Mouse (Mus musculus) kidney, embryonic 15.5 days (tissue): ENCODE data around the gene Kif21a. TPM values are rescaled to one million over a fixed set of nuclear protein-coding genes. Genes with fewer than 3 reads are reported as not detected.

ENCODE experiments used
- ATAC-seq: fragments of 200-750 bp; cut with Nextera tagmentation; replicated peaks from 2 replicates; pipeline ENCODE4 v1.8.0; 2017; ENCODE audit warnings: moderate TSS enrichment; ENCODE audit not compliant: low FRiP score
- H3K27ac ChIP-seq: fragments of 300-500 bp; sonication (generic); 2 replicates; pipeline ENCODE4 v1.5.1; 2015; ENCODE audit warnings: mild to moderate bottlenecking, inconsistent platforms
- H3K27me3 ChIP-seq: fragments of 300-500 bp; sonication (generic); 2 replicates; pipeline ENCODE4 v1.6.1; 2015; ENCODE audit warnings: inconsistent platforms
- H3K36me3 ChIP-seq: fragments of 300-500 bp; sonication (generic); 2 replicates; pipeline ENCODE4 v1.6.1; 2015; ENCODE audit warnings: inconsistent platforms
- H3K4me1 ChIP-seq: fragments of 300-500 bp; sonication (generic); 2 replicates; pipeline ENCODE4 v1.6.1; 2015; ENCODE audit warnings: inconsistent platforms
- H3K4me2 ChIP-seq: fragments of 300-500 bp; sonication (generic); 2 replicates; pipeline ENCODE4 v1.6.1; 2015; ENCODE audit warnings: moderate library complexity, mild to moderate bottlenecking, inconsistent platforms
- H3K4me3 ChIP-seq: fragments of 300-500 bp; sonication (generic); replicated peaks from 2 replicates; pipeline ENCODE4 v1.5.1; 2015; ENCODE audit warnings: mild to moderate bottlenecking, inconsistent platforms
- H3K9ac ChIP-seq: fragments of 300-500 bp; sonication (generic); 2 replicates; pipeline ENCODE4 v1.6.1; 2015; ENCODE audit warnings: mild to moderate bottlenecking, inconsistent platforms
- H3K9me3 ChIP-seq: fragments of 300-500 bp; sonication (generic); replicated peaks from 2 replicates; pipeline ENCODE4 v1.6.1; 2016; ENCODE audit warnings: inconsistent platforms
- WGBS: fragments of 180-500 bp; shearing (Covaris S2); methylation state at CpG from one replicate; pipeline ENCODE4 v1.1.7; 2015; ENCODE audit warnings: mixed read lengths; 5-methylcytosine and 5-hydroxymethylcytosine counted together
- polyA plus RNA-seq: library from polyadenylated mRNA; unstranded; fragments of >200 nt; fragmentation: Nextera tagmentation; extraction: Ambion mirVana; gene quantifications from 2 replicates; pipeline ENCODE4 v1.2.1, GENCODE M21; 2015

Gene Kif21a
- polyA plus RNA-seq, 1 experiment from 2014 or later = 8.2 TPM

DNA sequence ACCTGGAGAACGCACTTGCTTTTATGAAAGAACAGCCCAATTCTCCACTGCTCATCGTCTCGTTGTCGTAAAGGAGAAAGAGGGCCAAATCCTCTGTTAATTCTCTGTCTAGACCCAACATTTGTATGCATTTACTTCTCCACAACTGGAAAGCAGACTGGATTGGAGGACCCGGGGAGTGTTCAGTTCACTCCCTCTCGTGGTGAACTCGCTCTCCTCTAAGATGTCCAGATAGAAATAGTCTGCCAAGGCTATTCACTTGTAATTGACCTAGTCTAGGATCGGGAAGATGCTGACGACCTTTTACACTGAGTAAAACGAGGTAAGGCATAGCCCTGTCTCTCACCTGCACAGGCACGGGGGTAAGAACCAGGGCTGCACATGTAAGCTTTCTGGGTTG lies 2.1 kb downstream of the Kif21a start:
- Histone ChIP-seq H3K4me2 (no peak overlapping the region), H3K4me3 (no peak overlapping the region)
- no peak for ATAC-seq

DNA sequence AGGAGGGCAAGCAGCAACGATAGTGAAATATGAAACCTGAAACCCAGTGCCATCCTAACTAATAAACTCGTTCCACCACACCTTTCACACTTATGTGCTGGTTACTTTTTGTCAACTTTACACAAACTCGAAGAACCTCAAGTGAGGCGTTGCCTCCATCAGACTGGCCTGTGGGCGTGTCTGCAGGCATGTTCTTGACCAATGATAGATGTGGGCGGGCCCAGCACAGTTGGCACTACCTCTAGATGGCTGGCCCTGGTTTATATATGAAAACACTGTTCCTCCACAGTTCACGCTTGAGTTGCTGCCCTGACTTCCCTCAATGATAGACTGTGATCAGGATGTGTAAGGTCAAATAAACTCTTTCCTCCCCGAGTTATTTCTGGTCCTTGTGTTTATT lies 3.2 kb downstream of the Kif21a start:
- Histone ChIP-seq H3K4me1 (peaks cover 12% of the 10 kb centered on the region), H3K9ac (no peak overlapping the region), H3K4me3 (no peak overlapping the region), H3K27ac (no peak overlapping the region), H3K36me3 (no peaks in the 10 kb centered on the region), H3K9me3 (no peaks in the 10 kb centered on the region), H3K4me2 (no peak overlapping the region), H3K27me3 (no peaks in the 10 kb centered on the region)
- WGBS = 57% methylated on average over 8 of the region's 8 CpGs
- ATAC-seq = no peak

More for the DNA sequence above, 2.1 kb downstream of the Kif21a start:
- H3K36me3 ChIP-seq = no peaks in the 10 kb centered on the region
- no peaks in the 10 kb centered on the region for H3K27me3 ChIP-seq
- no peaks in the 10 kb centered on the region for H3K9me3 ChIP-seq
- H3K27ac ChIP-seq = no peak overlapping the region
- 85% methylated on average over 11 of the region's 11 CpGs for WGBS
- H3K4me1 ChIP-seq = peaks cover 12% of the 10 kb centered on the region
- H3K9ac ChIP-seq = no peak overlapping the region

DNA sequence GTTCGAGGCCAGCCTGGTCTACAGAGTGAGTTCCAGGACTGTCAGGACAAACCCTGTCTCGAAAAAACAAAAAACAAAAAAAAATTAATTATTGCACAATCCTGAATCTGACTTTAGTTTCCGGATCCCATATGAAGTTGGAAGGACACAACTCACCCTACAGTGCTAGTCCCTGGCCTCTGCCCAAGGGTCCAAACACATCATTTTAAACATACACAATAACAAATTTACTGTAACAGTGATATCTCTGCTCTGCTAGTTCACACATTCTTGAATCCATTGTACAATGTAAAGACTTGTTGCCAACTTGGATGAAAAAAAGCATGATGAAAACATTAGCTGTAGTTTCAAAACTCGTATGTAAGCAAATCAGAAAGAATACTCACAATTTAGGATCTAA lies 6.5 kb downstream of the Kif21a start:
- no peak for ATAC-seq
- no peak overlapping the region for H3K27ac ChIP-seq

DNA sequence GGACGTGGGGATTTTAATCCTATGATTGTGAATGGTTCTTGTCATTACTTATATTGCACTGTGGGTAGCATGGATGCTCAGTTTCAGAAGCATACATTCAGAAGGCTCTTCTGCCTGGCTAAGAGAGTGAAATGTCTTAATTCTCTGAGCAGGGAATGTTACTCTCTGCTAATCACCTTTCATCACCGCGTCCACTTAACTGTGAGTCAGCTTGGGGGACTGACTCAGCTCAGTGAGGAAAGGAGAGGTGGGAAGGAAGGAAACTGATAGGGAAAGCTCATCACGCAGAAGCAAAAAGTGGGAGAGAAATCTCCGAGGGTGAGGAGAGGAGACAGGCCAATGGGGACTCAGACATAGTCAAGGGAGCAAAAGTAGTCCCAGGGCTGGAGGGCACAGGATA lies 10.9 kb downstream of the Kif21a start:
- Histone ChIP-seq H3K4me2 (no peak overlapping the region), H3K9me3 (no peaks in the 10 kb centered on the region), H3K9ac (no peak overlapping the region), H3K4me3 (no peak overlapping the region), H3K36me3 (no peaks in the 10 kb centered on the region), H3K4me1 (no peaks in the 10 kb centered on the region), H3K27ac (no peak overlapping the region), H3K27me3 (no peaks in the 10 kb centered on the region)
- ATAC-seq = no peak
- WGBS = 80% methylated on average over 5 of the region's 5 CpGs

More for the DNA sequence above, 6.5 kb downstream of the Kif21a start:
- Histone ChIP-seq H3K4me3 (no peak overlapping the region), H3K4me2 (no peak overlapping the region), H3K27me3 (no peaks in the 10 kb centered on the region), H3K9me3 (no peaks in the 10 kb centered on the region), H3K36me3 (no peaks in the 10 kb centered on the region), H3K4me1 (no peaks in the 10 kb centered on the region; the same call in 1 of the 2 replicates), H3K9ac (no peak overlapping the region)
- WGBS = 86% methylated on average over 4 of the region's 4 CpGs

DNA sequence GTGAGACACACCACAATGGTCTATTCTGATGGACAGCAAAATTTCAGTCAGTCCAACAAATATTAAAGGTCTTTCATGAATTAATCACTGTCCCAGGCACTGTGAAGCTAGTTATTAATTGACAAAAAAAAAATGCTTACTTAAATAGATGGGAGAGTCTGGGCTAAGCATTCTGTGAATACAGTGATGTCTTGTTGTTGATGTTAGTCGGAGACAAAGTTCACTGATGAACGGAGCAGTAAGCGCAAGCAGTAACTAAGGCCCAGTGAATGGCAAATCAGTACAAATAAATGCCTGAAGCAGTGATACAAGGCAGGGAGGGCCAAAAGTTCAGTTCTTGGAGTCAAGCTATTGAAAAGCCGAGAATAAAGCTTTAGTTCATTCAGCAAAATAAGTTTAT lies 15.7 kb downstream of the Kif21a start:
- Histone ChIP-seq H3K4me3 (no peak overlapping the region), H3K36me3 (no peaks in the 10 kb centered on the region), H3K4me2 (no peak overlapping the region), H3K9me3 (no peaks in the 10 kb centered on the region), H3K27ac (no peak overlapping the region), H3K4me1 (no peaks in the 10 kb centered on the region), H3K27me3 (no peaks in the 10 kb centered on the region), H3K9ac (no peak overlapping the region)
- ATAC-seq = no peak
- WGBS = 68% methylated on average over 4 of the region's 4 CpGs

DNA sequence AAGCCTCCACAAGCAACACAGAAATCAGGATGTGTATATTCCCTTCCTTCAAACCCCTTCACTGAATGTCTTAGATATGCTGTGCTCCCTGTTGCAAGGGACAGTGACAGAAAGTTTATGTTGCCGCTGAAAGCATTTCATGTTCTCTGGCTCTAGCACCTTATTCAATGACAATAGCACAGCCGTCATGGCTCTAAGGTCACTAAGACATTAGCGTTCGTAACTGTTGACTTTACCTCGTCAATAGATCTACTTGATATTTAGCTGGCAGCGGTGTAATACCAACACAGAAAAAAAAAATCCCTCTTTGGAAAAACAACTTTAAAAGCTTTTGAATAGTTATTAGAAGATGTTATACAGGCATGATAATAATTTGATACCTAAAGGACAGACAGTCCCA lies 16.2 kb downstream of the Kif21a start:
- WGBS = 87% methylated on average over 6 of the region's 6 CpGs
- no peak for ATAC-seq
- H3K4me2 ChIP-seq = no peak overlapping the region
- H3K9me3 ChIP-seq = no peaks in the 10 kb centered on the region
- H3K27ac ChIP-seq = no peak overlapping the region
- H3K27me3 ChIP-seq = no peaks in the 10 kb centered on the region
- H3K9ac ChIP-seq = no peak overlapping the region
- no peaks in the 10 kb centered on the region for H3K4me1 ChIP-seq
- no peaks in the 10 kb centered on the region for H3K36me3 ChIP-seq
- H3K4me3 ChIP-seq = no peak overlapping the region

DNA sequence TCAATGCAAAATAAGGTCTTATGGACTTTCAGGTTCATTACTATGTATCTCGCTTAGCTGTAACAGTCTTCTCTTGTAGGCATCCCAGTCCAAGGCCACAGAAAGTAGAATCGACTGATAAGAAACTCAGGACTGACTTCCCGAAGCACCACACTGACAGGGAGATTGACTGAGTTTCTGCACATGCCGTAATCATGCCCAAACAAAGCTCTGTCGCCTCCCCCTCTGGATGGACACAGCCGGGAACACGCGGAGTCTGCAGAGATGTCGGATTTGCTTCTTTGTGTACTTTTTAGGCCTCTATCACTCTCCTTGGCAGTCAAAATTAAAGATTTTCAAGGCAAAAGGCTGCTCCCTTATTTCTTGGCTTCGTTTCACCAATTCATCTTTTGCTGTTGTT lies 20.8 kb downstream of the Kif21a start:
- Histone ChIP-seq H3K9me3 (no peaks in the 10 kb centered on the region), H3K4me3 (no peak overlapping the region), H3K27ac (no peak overlapping the region), H3K9ac (no peak overlapping the region), H3K36me3 (no peaks in the 10 kb centered on the region), H3K4me1 (no peaks in the 10 kb centered on the region), H3K27me3 (no peaks in the 10 kb centered on the region), H3K4me2 (no peak overlapping the region)
- WGBS = 84% methylated on average over 10 of the region's 10 CpGs
- no peak for ATAC-seq

DNA sequence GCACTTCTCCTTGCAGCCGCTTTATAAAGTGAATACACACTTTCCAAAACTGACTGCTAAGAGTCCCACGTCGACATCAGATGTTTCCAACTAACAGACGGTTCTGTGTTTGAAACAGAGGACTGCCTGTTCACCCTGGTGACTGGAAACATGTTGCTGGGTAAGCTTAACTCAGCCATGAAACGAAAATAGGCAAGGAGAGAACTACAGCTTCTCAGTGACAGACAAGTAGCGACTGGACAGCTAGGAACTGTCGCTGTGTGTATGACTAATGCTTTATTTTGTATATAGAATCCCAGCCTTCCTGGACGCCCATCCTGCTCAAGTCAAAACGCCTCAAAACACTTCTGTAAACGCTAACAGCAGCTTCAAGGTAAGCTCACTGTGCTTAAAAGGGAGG lies 21.3 kb downstream of the Kif21a start:
- Histone ChIP-seq H3K27ac (no peak overlapping the region), H3K9me3 (no peaks in the 10 kb centered on the region), H3K4me1 (no peaks in the 10 kb centered on the region), H3K4me3 (no peak overlapping the region), H3K27me3 (no peaks in the 10 kb centered on the region), H3K4me2 (no peak overlapping the region), H3K9ac (no peak overlapping the region), H3K36me3 (no peaks in the 10 kb centered on the region)
- WGBS = 86% methylated on average over 10 of the region's 10 CpGs
- no peak for ATAC-seq

DNA sequence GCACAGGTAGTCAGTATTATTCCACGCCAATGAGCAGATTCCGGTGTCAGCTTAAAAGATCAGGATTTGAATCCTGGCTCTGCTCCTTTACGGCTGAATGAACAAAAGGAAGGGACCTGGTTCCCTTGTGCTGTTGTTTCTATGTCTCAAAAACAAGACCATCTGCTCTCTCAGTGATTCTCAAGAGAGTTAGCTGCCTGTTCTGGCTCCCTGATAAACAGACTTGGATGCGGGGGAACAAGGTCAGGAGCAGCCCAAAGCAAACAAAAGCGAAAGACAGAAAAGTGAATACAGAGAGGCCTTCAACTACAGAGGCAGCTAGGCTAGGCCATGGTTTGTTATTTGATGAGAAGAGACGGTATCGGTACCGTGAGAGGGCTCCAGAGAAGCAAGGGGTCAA lies 27.5 kb downstream of the Kif21a start:
- ATAC-seq = no peak
- 78% methylated on average over 8 of the region's 8 CpGs for WGBS
- no peak overlapping the region for H3K4me3 ChIP-seq
- H3K27ac ChIP-seq = no peak overlapping the region
- H3K9ac ChIP-seq = no peak overlapping the region
- no peaks in the 10 kb centered on the region for H3K36me3 ChIP-seq
- H3K27me3 ChIP-seq = no peaks in the 10 kb centered on the region
- peaks cover 3% of the 10 kb centered on the region; the same call in 1 of the 2 replicates for H3K4me1 ChIP-seq
- no peaks in the 10 kb centered on the region for H3K9me3 ChIP-seq
- H3K4me2 ChIP-seq = no peak overlapping the region

DNA sequence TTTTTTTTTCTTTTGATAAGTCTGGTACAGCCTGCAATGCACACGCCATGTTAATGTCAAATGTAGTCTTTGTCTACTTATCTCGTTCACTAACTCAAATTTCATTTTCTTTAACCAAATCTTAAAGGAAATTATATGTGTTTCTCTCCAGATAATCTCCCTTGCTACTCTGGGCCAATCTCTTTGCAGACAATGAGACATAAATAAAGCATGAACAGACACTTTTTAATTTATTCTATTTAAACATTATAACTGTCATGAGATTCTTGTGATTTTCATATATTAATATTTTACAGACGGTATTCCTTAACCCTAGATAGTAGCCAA lies 30.9 kb downstream of the Kif21a start:
- no peaks in the 10 kb centered on the region for H3K27me3 ChIP-seq
- no peak overlapping the region for H3K4me3 ChIP-seq
- H3K9me3 ChIP-seq = no peaks in the 10 kb centered on the region
- H3K9ac ChIP-seq = no peak overlapping the region
- no peak overlapping the region for H3K4me2 ChIP-seq
- H3K36me3 ChIP-seq = no peaks in the 10 kb centered on the region
- no peak overlapping the region for H3K27ac ChIP-seq
- no peak for ATAC-seq
- peaks cover 3% of the 10 kb centered on the region; the same call in 1 of the 2 replicates for H3K4me1 ChIP-seq
- WGBS = 66% methylated on average over 3 of the region's 3 CpGs

DNA sequence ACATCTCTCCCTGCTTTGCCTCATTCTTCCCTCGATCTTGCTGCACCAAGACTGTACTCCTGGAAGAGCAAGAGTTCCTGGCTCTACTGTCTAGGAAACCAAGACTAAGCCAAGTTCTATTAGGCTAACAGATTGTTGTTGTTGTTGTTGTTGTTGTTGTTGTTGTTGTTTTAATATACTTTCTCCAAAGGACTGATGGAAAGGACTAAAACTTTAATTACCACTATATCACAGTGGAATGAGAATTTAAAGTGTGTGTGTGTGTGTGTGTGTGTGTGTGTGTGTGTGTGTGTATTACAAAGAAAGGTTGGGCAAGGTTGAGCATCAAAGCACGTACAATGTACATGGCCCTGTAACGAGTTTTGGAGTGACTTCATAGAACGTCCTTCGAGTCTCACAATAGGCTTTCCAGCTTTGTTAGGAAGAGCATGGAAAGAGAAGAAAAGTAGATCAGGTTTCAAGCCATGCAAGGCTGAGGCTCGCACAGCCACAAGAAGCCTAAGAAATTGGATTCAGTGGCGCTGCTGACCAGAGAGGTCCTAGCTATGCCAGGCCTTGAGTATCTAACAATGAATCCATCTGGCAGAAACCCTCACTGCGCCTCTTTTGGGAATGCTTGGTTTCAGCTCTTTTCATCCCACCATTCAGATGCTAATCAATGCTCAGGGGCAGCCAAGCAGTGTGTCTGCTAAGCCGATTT lies 31.4 kb downstream of the Kif21a start:
- no peaks in the 10 kb centered on the region for H3K36me3 ChIP-seq
- no peaks in the 10 kb centered on the region for H3K9me3 ChIP-seq
- H3K4me1 ChIP-seq = peaks cover 3% of the 10 kb centered on the region; the same call in 1 of the 2 replicates
- no peak overlapping the region for H3K4me2 ChIP-seq
- ATAC-seq = no peak
- no peaks in the 10 kb centered on the region for H3K27me3 ChIP-seq
- H3K9ac ChIP-seq = no peak overlapping the region
- no peak overlapping the region for H3K27ac ChIP-seq
- WGBS = 60% methylated on average over 9 of the region's 9 CpGs
- no peak overlapping the region for H3K4me3 ChIP-seq

DNA sequence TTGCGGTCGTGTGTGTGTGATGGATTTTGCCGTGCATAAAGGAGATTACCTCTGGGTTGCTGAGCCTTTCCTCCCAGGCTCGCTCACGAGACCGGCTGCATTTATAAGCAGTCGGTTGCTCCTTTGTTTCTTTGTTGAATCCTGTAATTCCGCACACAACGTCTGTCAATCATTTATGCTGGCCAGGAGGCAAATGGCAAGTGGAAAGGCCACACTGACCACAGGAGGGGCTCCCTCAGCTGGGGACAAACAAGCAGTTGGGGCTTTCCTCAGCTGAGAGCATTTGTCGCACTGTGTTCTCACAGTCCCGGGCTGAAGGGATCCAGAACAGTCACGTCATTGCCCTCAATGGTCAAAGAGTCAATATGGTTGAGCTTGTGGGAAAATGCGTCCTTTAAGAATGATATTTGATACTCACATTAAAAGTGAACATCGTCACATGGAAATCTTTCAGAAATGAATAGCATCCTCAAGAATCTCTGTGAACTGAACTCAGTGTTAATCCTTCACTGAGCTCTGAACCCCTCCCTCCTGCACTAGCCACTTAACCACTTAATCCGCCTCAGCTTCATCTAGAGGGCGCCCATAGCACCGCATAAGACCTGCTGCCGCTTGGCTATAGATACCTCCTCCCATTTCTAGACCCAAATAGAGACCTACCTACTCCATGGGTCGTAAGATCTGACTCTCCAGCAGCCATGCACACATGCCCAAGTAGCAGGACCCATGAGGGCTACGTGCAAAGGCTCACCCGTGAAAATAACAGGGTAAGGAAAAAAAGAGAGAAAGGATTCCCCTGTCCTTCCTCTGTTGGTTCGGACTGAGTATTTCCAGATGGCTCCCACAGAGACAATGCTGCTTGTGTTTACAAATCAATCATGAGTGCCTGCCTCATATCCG lies 32.2 kb downstream of the Kif21a start:
- H3K4me3 ChIP-seq = no peak overlapping the region
- peak; percentile 70; the same call in 1 of the 2 replicates for ATAC-seq
- WGBS = 71% methylated on average over 23 of the region's 23 CpGs

More for the DNA sequence above, 32.2 kb downstream of the Kif21a start:
- H3K36me3 ChIP-seq = no peaks in the 10 kb centered on the region
- no peak overlapping the region for H3K27ac ChIP-seq
- H3K4me2 ChIP-seq = peak overlapping the region; percentile 30; the same call in 1 of the 2 replicates
- H3K9ac ChIP-seq = no peak overlapping the region
- peaks cover 3% of the 10 kb centered on the region; the same call in 1 of the 2 replicates for H3K4me1 ChIP-seq
- H3K27me3 ChIP-seq = no peaks in the 10 kb centered on the region
- H3K9me3 ChIP-seq = no peaks in the 10 kb centered on the region
